Mouse (Mus musculus) limb, embryonic 13.5 days (tissue): ENCODE results near the gene Nf2. TPM values are rescaled to one million over a fixed set of nuclear protein-coding genes. Genes with fewer than 3 reads are reported as not detected.

ENCODE experiments used
- microRNA-seq: library from miRNA; unstranded; fragments of <30 nt; microRNA quantifications from one replicate; pipeline ENCODE4, GENCODE M21; 2016
- polyA plus RNA-seq: library from polyadenylated mRNA; unstranded; fragments of >200 nt; fragmentation: Nextera tagmentation; extraction: Ambion mirVana; gene quantifications from 2 replicates; pipeline ENCODE4 v1.2.1, GENCODE M21; 2015

The Nf2 gene
- polyA plus RNA-seq, 1 experiment from 2014 or later = 56.9 TPM

Small RNAs within 50 kb of the gene (microRNA-seq; reads per million reads assigned to microRNA genes)
- not detected for gene Mir6918

Other genes starting within 250 kb of the Nf2 start
- not detected in 2 replicates for gene Gm11032, start 229.5 kb downstream of the Nf2 start, polyA plus RNA-seq
- 31.0 and 33.5 TPM in 2 replicates for gene Ascc2, start 211.8 kb downstream of the Nf2 start, polyA plus RNA-seq
- gene Uqcr10, start 145.2 kb downstream of the Nf2 start, polyA plus RNA-seq = 662 and 692 TPM in 2 replicates
- gene Zmat5, start 144.9 kb downstream of the Nf2 start, polyA plus RNA-seq = 63.4 and 65.3 TPM in 2 replicates
- 0.13 and 0.23 TPM in 2 replicates for gene Cabp7, start 102.8 kb downstream of the Nf2 start, polyA plus RNA-seq
- gene Nipsnap1, start 24.4 kb upstream of the Nf2 start, polyA plus RNA-seq = 75.2 and 78.7 TPM in 2 replicates
- gene Thoc5, start 45.8 kb upstream of the Nf2 start, polyA plus RNA-seq = 36.2 and 36.9 TPM in 2 replicates
- 0.08 and 0.18 TPM in 2 replicates for gene Nefh, start 98.5 kb upstream of the Nf2 start, polyA plus RNA-seq
- 49.9 and 54.4 TPM in 2 replicates for gene Ap1b1, start 137.3 kb upstream of the Nf2 start, polyA plus RNA-seq
- 4.2 and 5.2 TPM in 2 replicates for gene Rasl10a, start 208.6 kb upstream of the Nf2 start, polyA plus RNA-seq
- gene Gas2l1, start 215.8 kb upstream of the Nf2 start, polyA plus RNA-seq = 25.5 and 28.4 TPM in 2 replicates
- 25.1 and 25.9 TPM in 2 replicates for gene Rhbdd3, start 249.4 kb upstream of the Nf2 start, polyA plus RNA-seq
- gene Ewsr1, start 249.7 kb upstream of the Nf2 start, polyA plus RNA-seq = 920 and 938 TPM in 2 replicates